ENCODE assay signal across 8 mouse cellular contexts in the genomic region with DNA sequence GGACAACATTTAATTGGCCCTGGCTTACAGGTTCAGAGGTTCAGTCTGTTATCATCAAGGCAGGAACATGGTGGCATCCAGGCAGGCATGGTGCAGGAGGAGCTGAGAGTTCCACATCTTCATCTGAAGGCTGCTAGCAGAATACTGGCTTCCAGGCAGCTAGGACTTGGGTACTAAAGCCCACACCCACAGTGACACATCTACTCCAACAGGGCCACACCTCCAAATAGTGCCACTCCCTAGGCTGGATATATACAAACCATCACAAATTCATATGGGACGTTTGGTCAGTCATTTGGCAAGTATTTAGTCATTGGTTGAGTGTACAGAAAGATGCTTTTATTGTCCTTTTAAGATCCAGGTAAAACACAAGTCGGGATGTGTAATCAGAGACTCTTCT. TPM values are rescaled to one million over a fixed set of nuclear protein-coding genes. Genes with fewer than 3 reads are reported as not detected.
A peak's percentile ranks its signal among the peaks of the same experiment; 100 is the strongest.
DNase-seq lines count a peak whose midpoint lies in the region; ATAC-seq and TF ChIP-seq lines count a peak whose summit lies in the region.
"Not testable (repeated sequence)": the region's sequence is repeated elsewhere in the genome, so short reads cannot be mapped to it uniquely, and the experiment has no call there.
"Had no signal": no experiment of that assay in that cellular context is flagged by ENCODE, and none has a peak within 500 bp of the region (broad histone marks: within the 10 kb centered on the region; RNA-seq: fewer than 3 reads in every experiment).

No protein-coding gene starts in this region.

- not testable (repeated sequence) for H3K9me3 ChIP-seq in liver, embryonic 13.5 days (replicated peaks); liver, embryonic 15.5 days (replicated peaks); liver, postnatal 0 days (ENCODE audit: low read length)

- ATAC-seq in erythroblast, adult 5-6 weeks (replicated peaks; ENCODE audit: low FRiP score, poor library complexity, severe bottlenecking) = 0 out of 2 replicates have a peak, but pooled peaks have one; percentile 28
- peak; percentile 83 for ATAC-seq in liver, embryonic 13.5 days (ENCODE audit: low read depth)
- peak; percentile 75 for ATAC-seq in liver, embryonic 15.5 days (ENCODE audit: insufficient read depth)
- peak; percentile 69 for ATAC-seq in liver, postnatal 0 days

- TF ChIP-seq EP300 in liver, postnatal 0 days (IDR thresholded peaks at IDR 0.05; ENCODE audit: low read depth) = not testable (repeated sequence)

- peak overlapping the region; percentile 53 for H3K27ac ChIP-seq in liver, embryonic 13.5 days
- H3K27ac ChIP-seq in liver, embryonic 15.5 days (replicated peaks) = peak overlapping the region; percentile 64
- H3K27ac ChIP-seq in liver, postnatal 0 days (ENCODE audit: low read depth) = not testable (repeated sequence)

- peak; percentile 55 for DNase-seq in liver
- DNase-seq in liver, embryonic 13.5 days; liver, postnatal 0 days: not testable (repeated sequence)

- WGBS in liver, embryonic 13.5 days (ENCODE audit: insufficient replicate concordance) = 64% methylated on average over 2 of the region's 2 CpGs
- WGBS in liver, embryonic 15.5 days (ENCODE audit: insufficient replicate concordance) = 59% methylated on average over 2 of the region's 2 CpGs
- 75% methylated on average over 2 of the region's 2 CpGs for WGBS in liver, postnatal 0 days (ENCODE audit: insufficient replicate concordance)

- not testable (repeated sequence) for H3K4me3 ChIP-seq in liver, embryonic 13.5 days (replicated peaks); liver, embryonic 15.5 days (replicated peaks); liver, postnatal 0 days (ENCODE audit: low read depth, low read length)

- H3K4me2 ChIP-seq in liver, embryonic 13.5 days = peak overlapping the region; percentile 33
- H3K4me2 ChIP-seq in liver, embryonic 15.5 days = peak overlapping the region; percentile 36
- H3K4me2 ChIP-seq in liver, postnatal 0 days (ENCODE audit: low read depth, low read length) = peak overlapping the region; percentile 43; the same call in 1 of the 2 replicates

- H3K9ac ChIP-seq in liver, embryonic 13.5 days = 0 out of 2 replicates have a peak overlapping the region, but pooled peaks have one; percentile 37
- not testable (repeated sequence) for H3K9ac ChIP-seq in liver, embryonic 15.5 days; liver, postnatal 0 days (replicated peaks)

- peaks cover 58% of the 10 kb centered on the region for H3K4me1 ChIP-seq in liver, embryonic 13.5 days (replicated peaks)
- peaks cover 58% of the 10 kb centered on the region for H3K4me1 ChIP-seq in liver, embryonic 15.5 days (replicated peaks)
- H3K4me1 ChIP-seq in liver, postnatal 0 days (ENCODE audit: insufficient read depth) = not testable (repeated sequence)

- not testable (repeated sequence) for H3K36me3 ChIP-seq in liver, embryonic 13.5 days; liver, embryonic 15.5 days (replicated peaks); liver, postnatal 0 days (replicated peaks; ENCODE audit: insufficient read depth, low read length)

- H3K27me3 ChIP-seq in liver, embryonic 13.5 days; liver, embryonic 15.5 days; liver, postnatal 0 days (ENCODE audit: insufficient read depth, low read length): not testable (repeated sequence)

- TF ChIP-seq CTCF in liver, postnatal 0 days (IDR thresholded peaks at IDR 0.05; ENCODE audit: low read depth) = not testable (repeated sequence)

RNA-seq across cellular contexts. Expression of a gene that starts 20.5 kb away (rescaled TPM):
- 1.9 TPM in 1 of 2 replicates, not detected in the other for total RNA-seq in erythroblast, adult 5-6 weeks (2015; ENCODE audit: low replicate concordance)
- 2.0 TPM in 1 of 2 replicates, not detected in the other for total RNA-seq in erythroblast, adult 5-6 weeks (2017; ENCODE audit: low replicate concordance)
- polyA plus RNA-seq in liver, embryonic 13.5 days (2015; fragmentation: Nextera tagmentation; extraction: Ambion mirVana) = 0.20 and 0.51 TPM in 2 replicates
- 0.30 and 0.99 TPM in 2 replicates for polyA plus RNA-seq in liver, embryonic 15.5 days (2015; fragmentation: Nextera tagmentation; extraction: Ambion mirVana)
- 0.32 and 0.61 TPM in 2 replicates for polyA plus RNA-seq in liver, postnatal 0 days (2015; fragmentation: Nextera tagmentation; extraction: Ambion mirVana)
- total RNA-seq: CH12.LX had no signal
- polyA plus RNA-seq: G1E, Patski had no signal

Comparison
In these comparisons a context has a peak if more than half of its experiments do, and no peak if none do; other contexts are left out.
1. ATAC-seq: peak in every context shown above with its lines; median percentile 83 in liver, embryonic 13.5 days; 75 in liver, embryonic 15.5 days; 69 in liver, postnatal 0 days; 28 in erythroblast, adult 5-6 weeks.